Mouse (Mus musculus): ENCODE results near the gene Enpp1. TPM values are rescaled to one million over a fixed set of nuclear protein-coding genes. Genes with fewer than 3 reads are reported as not detected.
A peak's percentile ranks its signal among the peaks of the same experiment; 100 is the strongest.

Gene Enpp1
- polyA plus RNA-seq, 1 experiment from 2014 or later = 6.3 TPM

DNA sequence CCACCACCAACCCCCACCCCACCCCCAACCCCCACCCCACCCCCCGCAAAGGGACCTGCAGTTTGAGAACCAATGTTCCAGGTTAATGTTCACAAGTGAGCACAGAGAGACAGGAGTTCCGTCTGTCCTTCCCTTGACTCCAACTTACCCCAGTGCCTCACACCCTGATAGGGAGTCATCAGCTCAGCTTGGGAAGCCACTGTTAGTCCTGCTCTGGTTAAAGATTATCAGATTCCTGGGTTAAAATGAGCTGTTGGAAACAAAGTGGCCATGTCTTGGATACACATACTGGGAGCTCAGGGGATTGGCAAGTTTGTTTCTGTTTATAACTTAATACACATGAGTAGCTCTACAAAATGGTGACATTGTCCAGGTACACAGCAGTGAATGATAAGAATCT, 75.0 kb downstream of the Enpp1 start:
- no peaks in the 10 kb centered on the region for H3K9me3 ChIP-seq (replicated peaks; ENCODE audit: control insufficient read depth, low read length)
- H3K4me2 ChIP-seq = no peak overlapping the region
- no peaks in the 10 kb centered on the region for H3K36me3 ChIP-seq (ENCODE audit: control insufficient read depth, insufficient read depth, low read length)
- no peaks in the 10 kb centered on the region for H3K27me3 ChIP-seq (ENCODE audit: control insufficient read depth, insufficient read depth, low read length)
- no peak for ATAC-seq (replicated peaks; ENCODE audit: insufficient number of reproducible peaks, low FRiP score, low TSS enrichment)
- peaks cover 10% of the 10 kb centered on the region for H3K4me1 ChIP-seq (ENCODE audit: control insufficient read depth, insufficient read depth, low read length)
- no peak overlapping the region for H3K4me3 ChIP-seq (ENCODE audit: low read depth, low read length)
- no peak overlapping the region for H3K27ac ChIP-seq (ENCODE audit: low read depth, low read length)
- 74% methylated on average over 2 of the region's 2 CpGs for WGBS (ENCODE audit: insufficient replicate concordance)
- no peak overlapping the region for H3K9ac ChIP-seq (ENCODE audit: low read depth, low read length)

DNA sequence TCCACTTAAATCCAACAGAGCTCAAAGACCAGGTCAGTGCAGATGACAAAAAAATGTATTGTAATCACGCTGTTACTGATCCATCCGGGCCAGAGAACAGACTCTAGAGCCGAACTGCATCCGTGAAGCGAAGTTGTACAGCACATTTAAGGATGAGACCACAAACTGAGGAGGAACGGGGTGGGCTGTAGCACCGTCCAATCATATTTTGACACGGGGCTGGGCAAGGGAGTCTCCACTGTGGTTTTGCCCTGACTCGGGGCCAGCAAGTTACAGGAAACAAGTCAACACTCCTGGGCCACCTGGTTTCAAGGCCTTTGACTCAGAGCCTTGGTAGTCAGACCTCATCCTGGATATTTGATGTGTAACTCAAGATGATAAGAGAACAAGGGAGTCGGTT, 76.1 kb downstream of the Enpp1 start:
- H3K27me3 ChIP-seq (ENCODE audit: control insufficient read depth, insufficient read depth, low read length) = no peaks in the 10 kb centered on the region
- H3K36me3 ChIP-seq (ENCODE audit: control insufficient read depth, insufficient read depth, low read length) = no peaks in the 10 kb centered on the region
- no peak overlapping the region for H3K4me3 ChIP-seq (ENCODE audit: low read depth, low read length)
- H3K4me1 ChIP-seq (ENCODE audit: control insufficient read depth, insufficient read depth, low read length) = peaks cover 10% of the 10 kb centered on the region
- H3K9me3 ChIP-seq (replicated peaks; ENCODE audit: control insufficient read depth, low read length) = no peaks in the 10 kb centered on the region
- peak overlapping the region; percentile 7; the same call in 1 of the 2 replicates for H3K27ac ChIP-seq (ENCODE audit: low read depth, low read length)
- no peak overlapping the region for H3K4me2 ChIP-seq
- no peak for ATAC-seq (replicated peaks; ENCODE audit: insufficient number of reproducible peaks, low FRiP score, low TSS enrichment)
- WGBS (ENCODE audit: insufficient replicate concordance) = 81% methylated on average over 10 of the region's 10 CpGs
- no peak overlapping the region for H3K9ac ChIP-seq (ENCODE audit: low read depth, low read length)

DNA sequence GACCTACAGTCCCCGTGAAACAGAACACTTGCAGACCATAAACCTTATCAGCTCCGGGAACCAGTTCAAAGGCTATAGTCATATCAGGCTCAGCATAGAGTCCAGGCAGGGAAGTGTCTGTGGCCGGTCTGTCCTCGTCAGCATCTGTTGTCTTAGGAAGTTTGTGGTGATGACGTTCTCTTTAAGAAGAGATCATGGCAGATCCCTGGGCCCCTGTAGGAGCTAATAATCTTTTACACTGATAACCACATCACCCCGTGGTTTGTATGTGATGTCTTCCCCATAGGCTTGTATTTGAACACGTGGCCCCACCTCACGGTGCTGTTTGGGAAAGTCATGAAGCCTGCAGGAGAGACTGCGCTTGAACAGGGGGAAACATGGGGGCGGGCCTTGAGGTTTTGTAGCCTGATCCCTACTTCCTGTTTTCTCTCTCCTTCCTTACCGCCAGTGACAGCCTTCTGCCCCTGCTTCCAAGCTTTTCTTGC, 76.6 kb downstream of the Enpp1 start:
- Histone ChIP-seq H3K4me3 (ENCODE audit: low read depth, low read length) (no peak overlapping the region), H3K27me3 (ENCODE audit: control insufficient read depth, insufficient read depth, low read length) (no peaks in the 10 kb centered on the region), H3K9ac (ENCODE audit: low read depth, low read length) (no peak overlapping the region), H3K36me3 (ENCODE audit: control insufficient read depth, insufficient read depth, low read length) (no peaks in the 10 kb centered on the region), H3K9me3 (replicated peaks; ENCODE audit: control insufficient read depth, low read length) (no peaks in the 10 kb centered on the region), H3K4me1 (ENCODE audit: control insufficient read depth, insufficient read depth, low read length) (peaks cover 8% of the 10 kb centered on the region), H3K27ac (ENCODE audit: low read depth, low read length) (peak overlapping the region; percentile 7; the same call in 1 of the 2 replicates), H3K4me2 (no peak overlapping the region)
- WGBS (ENCODE audit: insufficient replicate concordance) = 28% methylated on average over 11 of the region's 11 CpGs
- ATAC-seq (replicated peaks; ENCODE audit: insufficient number of reproducible peaks, low FRiP score, low TSS enrichment) = no peak

DNA sequence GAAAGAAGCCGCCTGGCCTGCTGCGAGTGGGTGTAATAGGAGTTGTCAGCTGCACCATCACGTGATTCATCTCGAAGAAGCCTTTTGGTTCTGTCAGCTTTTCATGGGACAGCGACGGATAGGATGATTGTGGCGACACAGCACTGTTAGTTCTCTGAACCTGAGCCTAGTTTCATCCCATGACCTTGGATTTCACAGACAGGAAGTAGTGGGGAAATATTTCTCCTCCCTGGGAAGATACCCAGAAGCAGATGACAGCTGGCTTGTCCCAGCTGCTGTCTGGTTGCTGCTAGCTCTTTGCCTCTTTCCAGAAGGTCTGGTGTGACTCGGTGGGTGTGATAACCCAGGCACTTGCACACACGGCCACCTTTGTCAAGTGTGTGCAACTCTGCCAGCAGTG, 77.7 kb downstream of the Enpp1 start:
- Histone ChIP-seq H3K36me3 (ENCODE audit: control insufficient read depth, insufficient read depth, low read length) (no peaks in the 10 kb centered on the region), H3K4me2 (no peak overlapping the region), H3K4me3 (ENCODE audit: low read depth, low read length) (no peak overlapping the region), H3K27me3 (ENCODE audit: control insufficient read depth, insufficient read depth, low read length) (no peaks in the 10 kb centered on the region), H3K9ac (ENCODE audit: low read depth, low read length) (no peak overlapping the region), H3K9me3 (replicated peaks; ENCODE audit: control insufficient read depth, low read length) (no peaks in the 10 kb centered on the region), H3K4me1 (ENCODE audit: control insufficient read depth, insufficient read depth, low read length) (peaks cover 8% of the 10 kb centered on the region), H3K27ac (ENCODE audit: low read depth, low read length) (no peak overlapping the region)
- ATAC-seq (replicated peaks; ENCODE audit: insufficient number of reproducible peaks, low FRiP score, low TSS enrichment) = no peak
- WGBS (ENCODE audit: insufficient replicate concordance) = 62% methylated on average over 9 of the region's 9 CpGs

DNA sequence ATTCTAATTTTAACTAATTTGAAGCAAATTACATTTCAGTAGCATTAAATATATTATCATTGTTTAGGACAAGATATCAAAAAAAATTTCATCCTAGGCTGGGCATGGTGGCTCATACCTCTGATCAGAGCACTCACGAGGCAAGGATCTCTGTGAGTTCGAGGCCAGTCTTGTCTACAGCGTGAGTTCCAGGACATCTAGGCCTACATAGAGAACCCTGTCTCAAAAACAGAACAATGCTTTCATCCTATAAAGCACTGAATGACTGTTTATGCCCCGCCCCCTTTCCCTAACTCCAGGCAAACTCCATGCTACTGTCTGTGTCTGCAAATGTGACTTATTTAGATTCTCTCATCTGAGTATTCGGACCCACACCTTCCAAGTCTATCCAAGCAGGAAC, 80.8 kb downstream of the Enpp1 start:
- 90% methylated on average over 5 of the region's 5 CpGs for WGBS (ENCODE audit: insufficient replicate concordance)
- H3K9me3 ChIP-seq (replicated peaks; ENCODE audit: control insufficient read depth, low read length) = no peaks in the 10 kb centered on the region
- ATAC-seq (replicated peaks; ENCODE audit: insufficient number of reproducible peaks, low FRiP score, low TSS enrichment) = no peak
- no peaks in the 10 kb centered on the region for H3K27me3 ChIP-seq (ENCODE audit: control insufficient read depth, insufficient read depth, low read length)
- H3K4me1 ChIP-seq (ENCODE audit: control insufficient read depth, insufficient read depth, low read length) = peaks cover 8% of the 10 kb centered on the region
- no peak overlapping the region for H3K4me3 ChIP-seq (ENCODE audit: low read depth, low read length)
- no peak overlapping the region for H3K9ac ChIP-seq (ENCODE audit: low read depth, low read length)
- H3K4me2 ChIP-seq = no peak overlapping the region
- no peaks in the 10 kb centered on the region for H3K36me3 ChIP-seq (ENCODE audit: control insufficient read depth, insufficient read depth, low read length)
- no peak overlapping the region for H3K27ac ChIP-seq (ENCODE audit: low read depth, low read length)

DNA sequence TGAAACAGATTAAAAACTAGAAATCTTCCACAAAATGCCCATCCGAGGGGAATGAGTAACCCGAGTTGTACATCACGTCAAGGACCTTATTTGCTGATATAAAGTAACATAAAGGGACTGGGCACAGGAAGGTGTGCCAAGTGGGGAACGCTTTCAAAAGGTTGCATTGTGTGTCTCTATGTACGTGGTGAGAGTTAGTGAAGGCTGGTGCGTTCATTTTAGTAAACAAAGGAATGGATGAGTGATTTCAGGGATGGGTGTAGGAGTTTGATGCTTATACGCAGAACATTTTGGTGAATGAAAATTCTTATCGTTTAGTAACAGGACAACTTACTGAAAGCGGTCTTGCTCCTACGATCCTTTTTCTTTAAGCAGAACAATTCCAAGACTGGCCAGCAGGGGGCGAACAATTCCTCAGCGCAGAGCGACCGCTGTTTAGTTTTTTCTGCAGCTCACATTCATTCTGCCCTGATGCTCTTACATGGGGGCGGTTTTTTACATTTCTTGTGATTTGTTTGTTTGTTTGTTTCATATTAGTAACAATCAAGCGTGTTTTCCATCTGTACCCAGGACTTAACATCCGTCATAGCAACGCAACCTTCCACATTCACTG, 81.4 kb downstream of the Enpp1 start:
- H3K4me1 ChIP-seq (ENCODE audit: control insufficient read depth, insufficient read depth, low read length) = peaks cover 7% of the 10 kb centered on the region
- no peak overlapping the region for H3K27ac ChIP-seq (ENCODE audit: low read depth, low read length)
- ATAC-seq (replicated peaks; ENCODE audit: insufficient number of reproducible peaks, low FRiP score, low TSS enrichment) = no peak
- no peaks in the 10 kb centered on the region for H3K27me3 ChIP-seq (ENCODE audit: control insufficient read depth, insufficient read depth, low read length)
- WGBS (ENCODE audit: insufficient replicate concordance) = 25% methylated on average over 18 of the region's 18 CpGs
- H3K36me3 ChIP-seq (ENCODE audit: control insufficient read depth, insufficient read depth, low read length) = no peaks in the 10 kb centered on the region
- no peaks in the 10 kb centered on the region for H3K9me3 ChIP-seq (replicated peaks; ENCODE audit: control insufficient read depth, low read length)
- H3K4me2 ChIP-seq = peak overlapping the region; percentile 42; the same call in 1 of the 2 replicates
- H3K4me3 ChIP-seq (ENCODE audit: low read depth, low read length) = no peak overlapping the region
- H3K9ac ChIP-seq (ENCODE audit: low read depth, low read length) = no peak overlapping the region

DNA sequence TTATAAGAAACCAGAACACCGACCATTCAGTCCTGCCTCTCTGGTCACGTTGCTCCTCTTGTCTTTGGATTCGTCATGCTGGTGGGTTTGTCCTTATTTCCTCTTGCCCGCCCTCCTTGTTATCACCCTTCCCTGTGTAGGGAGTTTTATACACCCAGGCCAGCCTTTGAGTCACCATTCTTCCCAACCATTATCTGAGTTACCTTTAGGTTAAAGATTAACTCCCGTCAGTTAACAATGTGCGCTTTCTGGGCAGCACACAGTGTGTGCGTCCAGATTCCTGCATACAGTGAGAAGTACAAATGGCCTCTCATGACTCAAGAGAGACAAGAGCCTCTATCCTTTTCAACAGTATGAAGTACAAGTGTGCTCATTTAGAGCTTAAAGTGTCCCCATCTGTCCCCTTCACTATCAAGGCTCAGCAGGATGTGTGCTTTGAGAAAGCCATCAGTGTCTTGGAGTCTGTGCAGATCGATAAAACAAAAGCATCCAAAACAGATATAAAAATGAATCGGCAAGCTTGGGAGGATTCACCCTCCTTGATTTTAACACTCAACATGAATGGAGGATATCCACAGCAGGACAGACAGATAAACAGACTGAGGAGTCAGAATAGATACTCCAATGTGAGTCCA, 82.8 kb downstream of the Enpp1 start:
- Histone ChIP-seq H3K27ac (ENCODE audit: low read depth, low read length) (no peak overlapping the region), H3K4me3 (ENCODE audit: low read depth, low read length) (no peak overlapping the region), H3K4me1 (ENCODE audit: control insufficient read depth, insufficient read depth, low read length) (no peaks in the 10 kb centered on the region; the same call in 1 of the 2 replicates), H3K9me3 (replicated peaks; ENCODE audit: control insufficient read depth, low read length) (no peaks in the 10 kb centered on the region), H3K36me3 (ENCODE audit: control insufficient read depth, insufficient read depth, low read length) (no peaks in the 10 kb centered on the region), H3K27me3 (ENCODE audit: control insufficient read depth, insufficient read depth, low read length) (no peaks in the 10 kb centered on the region), H3K4me2 (no peak overlapping the region), H3K9ac (ENCODE audit: low read depth, low read length) (no peak overlapping the region; the same call in 1 of the 2 replicates)
- 37% methylated on average over 9 of the region's 9 CpGs for WGBS (ENCODE audit: insufficient replicate concordance)
- no peak for ATAC-seq (replicated peaks; ENCODE audit: insufficient number of reproducible peaks, low FRiP score, low TSS enrichment)

DNA sequence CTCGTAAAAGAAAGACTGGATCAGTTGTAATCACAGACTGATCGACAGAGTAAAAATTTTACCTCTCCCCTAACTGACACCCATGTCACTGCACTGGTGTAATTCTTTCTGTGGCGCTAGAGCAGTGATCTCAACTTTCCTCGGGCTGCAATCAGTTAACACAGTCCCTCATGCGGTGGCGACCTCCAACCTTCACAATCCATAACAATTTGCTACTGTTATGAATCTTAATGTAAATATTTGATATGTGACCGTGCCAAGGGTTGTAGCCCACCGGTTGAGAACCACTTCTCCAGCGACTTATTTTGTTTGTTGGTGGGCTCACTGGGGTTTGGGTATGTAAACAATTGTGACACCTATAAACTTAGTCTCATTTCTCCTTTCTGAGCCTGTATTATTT, 83.5 kb downstream of the Enpp1 start:
- Histone ChIP-seq H3K9ac (ENCODE audit: low read depth, low read length) (no peak overlapping the region), H3K4me3 (ENCODE audit: low read depth, low read length) (no peak overlapping the region), H3K4me1 (ENCODE audit: control insufficient read depth, insufficient read depth, low read length) (no peaks in the 10 kb centered on the region; the same call in 1 of the 2 replicates), H3K4me2 (no peak overlapping the region), H3K27me3 (ENCODE audit: control insufficient read depth, insufficient read depth, low read length) (no peaks in the 10 kb centered on the region), H3K27ac (ENCODE audit: low read depth, low read length) (no peak overlapping the region), H3K9me3 (replicated peaks; ENCODE audit: control insufficient read depth, low read length) (no peaks in the 10 kb centered on the region), H3K36me3 (ENCODE audit: control insufficient read depth, insufficient read depth, low read length) (no peaks in the 10 kb centered on the region)
- ATAC-seq (replicated peaks; ENCODE audit: insufficient number of reproducible peaks, low FRiP score, low TSS enrichment) = no peak
- 70% methylated on average over 9 of the region's 9 CpGs for WGBS (ENCODE audit: insufficient replicate concordance)

DNA sequence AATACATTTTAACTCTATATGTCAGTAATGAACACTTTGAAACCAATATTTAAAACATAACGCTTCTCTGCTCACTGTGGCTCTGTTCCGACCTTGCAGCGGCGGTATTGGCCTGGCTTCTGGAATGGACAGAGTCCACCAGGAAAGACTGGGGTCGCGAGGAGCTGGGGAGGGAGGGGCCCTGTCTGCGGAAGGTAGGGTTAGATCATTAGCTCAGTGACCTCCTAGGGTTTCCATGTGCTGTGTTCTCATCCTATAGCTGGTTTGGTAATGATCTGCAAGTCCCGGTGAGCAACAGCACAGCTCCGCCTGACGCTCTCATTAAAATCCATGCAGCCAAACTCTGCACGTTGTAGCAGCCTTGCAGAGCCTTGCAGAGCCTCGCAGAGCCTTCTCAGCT, 84.7 kb downstream of the Enpp1 start:
- Histone ChIP-seq H3K9me3 (replicated peaks; ENCODE audit: control insufficient read depth, low read length) (no peaks in the 10 kb centered on the region), H3K4me2 (no peak overlapping the region), H3K9ac (ENCODE audit: low read depth, low read length) (no peak overlapping the region), H3K4me3 (ENCODE audit: low read depth, low read length) (no peak overlapping the region), H3K4me1 (ENCODE audit: control insufficient read depth, insufficient read depth, low read length) (no peaks in the 10 kb centered on the region; the same call in 1 of the 2 replicates), H3K27ac (ENCODE audit: low read depth, low read length) (no peak overlapping the region), H3K36me3 (ENCODE audit: control insufficient read depth, insufficient read depth, low read length) (no peaks in the 10 kb centered on the region), H3K27me3 (ENCODE audit: control insufficient read depth, insufficient read depth, low read length) (no peaks in the 10 kb centered on the region)
- no peak for ATAC-seq (replicated peaks; ENCODE audit: insufficient number of reproducible peaks, low FRiP score, low TSS enrichment)
- WGBS (ENCODE audit: insufficient replicate concordance) = 71% methylated on average over 12 of the region's 12 CpGs

Data from heart, embryonic 11.5 days (tissue).